Mouse (Mus musculus) brain, adult 2 months (tissue): Measurements from ENCODE around the gene Fmnl2.
A peak's percentile ranks its signal among the peaks of the same experiment; 100 is the strongest.

Experiments
- DNase-seq: peaks from one replicate; pipeline ENCODE4 v3.0.0; 2011; ENCODE audit warnings: low read depth, low spot score

The Fmnl2 gene

GRCm38 (mm10) chr2:52857611-52858528 lies at the start of gene Fmnl2:
Gene Fmnl2 (plus strand): TSS chr2:52857860.
- DNase-seq: peak; percentile 88

- peak; percentile 10 for DNase-seq
Measured at GRCm38 (mm10) chr2:52809988-52810387, 47.7 kb upstream of the Fmnl2 start.

- DNase-seq: peak; percentile 31
Measured at GRCm38 (mm10) chr2:52811691-52812090, 46.0 kb upstream of the Fmnl2 start.

- peak; percentile 60 for DNase-seq
Measured at GRCm38 (mm10) chr2:52817341-52817740, 40.3 kb upstream of the Fmnl2 start.

GRCm38 (mm10) chr2:52818944-52819343 lies 38.7 kb upstream of the Fmnl2 start:
- DNase-seq: peak; percentile 67

GRCm38 (mm10) chr2:52822214-52822613 lies 35.4 kb upstream of the Fmnl2 start:
- no peak for DNase-seq

GRCm38 (mm10) chr2:52828077-52828476 lies 29.6 kb upstream of the Fmnl2 start:
- no peak for DNase-seq

- no peak for DNase-seq
Measured at GRCm38 (mm10) chr2:52830513-52830912, 27.1 kb upstream of the Fmnl2 start.

- DNase-seq: no peak
Measured at GRCm38 (mm10) chr2:52831585-52831984, 26.1 kb upstream of the Fmnl2 start.

GRCm38 (mm10) chr2:52835726-52836125 lies 21.9 kb upstream of the Fmnl2 start:
- no peak for DNase-seq

- DNase-seq: no peak
Measured at GRCm38 (mm10) chr2:52839074-52839473, 18.6 kb upstream of the Fmnl2 start.

GRCm38 (mm10) chr2:52839868-52840267 lies 17.8 kb upstream of the Fmnl2 start:
- no peak for DNase-seq

GRCm38 (mm10) chr2:52843861-52844260 lies 13.8 kb upstream of the Fmnl2 start:
- DNase-seq: no peak

- DNase-seq: no peak
Measured at GRCm38 (mm10) chr2:52844936-52845752, 12.5 kb upstream of the Fmnl2 start.

- DNase-seq: no peak
Measured at GRCm38 (mm10) chr2:52846506-52846905, 11.2 kb upstream of the Fmnl2 start.

GRCm38 (mm10) chr2:52849092-52849491 lies 8.6 kb upstream of the Fmnl2 start:
- DNase-seq: peak; percentile 40

- DNase-seq: peak; percentile 69
Measured at GRCm38 (mm10) chr2:52858529-52859465, 1.1 kb downstream of the Fmnl2 start.

- DNase-seq: peak; percentile 45
Measured at GRCm38 (mm10) chr2:52859466-52859840, 1.8 kb downstream of the Fmnl2 start.

GRCm38 (mm10) chr2:52860111-52860775 lies 2.6 kb downstream of the Fmnl2 start:
- no peak for DNase-seq

- DNase-seq: peak; percentile 72
Measured at GRCm38 (mm10) chr2:52862046-52862759, 4.5 kb downstream of the Fmnl2 start.
